Mouse (Mus musculus) ES-Bruce4 (cell line): ENCODE measurements around the gene Olfr1183.

Experiments
- CTCF ChIP-seq: IDR thresholded peaks from one replicate; pipeline ENCODE4 v1.8.1; 2011; ENCODE audit warnings: low read depth, low read length
- EP300 ChIP-seq: IDR thresholded peaks from 2 replicates; pipeline ENCODE4 v1.6.1; 2011; ENCODE audit warnings: low read depth, low read length; ENCODE audit not compliant: insufficient read depth

DNA sequence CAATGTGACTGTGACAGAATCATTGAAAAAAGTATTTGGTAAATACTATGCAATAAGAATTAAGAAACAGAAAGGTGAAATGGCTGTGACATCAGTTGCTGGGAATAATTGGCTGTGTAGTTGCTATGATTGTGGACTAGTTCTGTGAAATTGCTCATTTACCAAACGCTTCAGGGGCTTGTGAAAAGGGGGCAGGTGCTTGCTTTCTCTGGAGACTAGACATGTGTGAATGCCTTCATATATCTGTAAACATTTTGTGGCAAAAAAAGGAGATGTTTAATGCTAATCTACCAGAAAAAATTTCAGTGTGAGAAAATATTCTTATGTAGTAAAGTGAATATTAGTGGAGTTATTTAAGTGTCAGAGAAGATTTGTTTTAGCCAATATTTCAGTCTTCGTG, 38.4 kb downstream of the Olfr1183 start, which contains the start of gene Olfr1185-ps1:
- TF ChIP-seq CTCF, result no peak
- TF ChIP-seq EP300, result no peak
